Mouse (Mus musculus) embryonic fibroblast, embryonic 13.5 days (primary cell): Measurements from ENCODE around the gene Tas2r107.

ENCODE experiments used
- CTCF ChIP-seq: IDR thresholded peaks from 2 replicates; pipeline ENCODE4 v1.5.1; 2011; ENCODE audit warnings: mild to moderate bottlenecking, control low read depth, low read length, moderate library complexity, borderline replicate concordance; ENCODE audit not compliant: insufficient read depth
- POLR2A ChIP-seq: IDR thresholded peaks from 2 replicates; pipeline ENCODE4 v1.6.1; 2011; ENCODE audit warnings: low read depth, mild to moderate bottlenecking, control low read depth, low read length, moderate library complexity

GRCm38 (mm10) chr6:131678786-131679185 is 18.8 kb upstream of the Tas2r107 start, which contains the start of gene Tas2r106:
- TF ChIP-seq CTCF = no peak
- no peak for TF ChIP-seq POLR2A
